Mouse (Mus musculus) MEL (cell line): ENCODE measurements around the gene Slc25a44.

Source experiments
- CTCF ChIP-seq, 3 experiments: IDR thresholded peaks in 2 of 3; conservative IDR thresholded peaks in 1 of 3; 2 replicates each; pipeline ENCODE4 v1.5.1; 2011 to 2012; ENCODE audit warnings: low read length in 3 of 3, low read depth in 2 of 3, mild to moderate bottlenecking in 2 of 3, improper control_type of control experiment in 1 of 3, inconsistent platforms in 1 of 3, mixed read lengths in 1 of 3, moderate library complexity in 1 of 3; ENCODE audit not compliant: control insufficient read depth in 1 of 3, insufficient read depth in 1 of 3, poor library complexity in 1 of 3, severe bottlenecking in 1 of 3
- ETS1 ChIP-seq: IDR thresholded peaks from 2 replicates; pipeline ENCODE4 v1.6.1; 2012; ENCODE audit warnings: low read depth, mild to moderate bottlenecking, inconsistent platforms, low read length, improper control_type of control experiment, moderate library complexity

DNA sequence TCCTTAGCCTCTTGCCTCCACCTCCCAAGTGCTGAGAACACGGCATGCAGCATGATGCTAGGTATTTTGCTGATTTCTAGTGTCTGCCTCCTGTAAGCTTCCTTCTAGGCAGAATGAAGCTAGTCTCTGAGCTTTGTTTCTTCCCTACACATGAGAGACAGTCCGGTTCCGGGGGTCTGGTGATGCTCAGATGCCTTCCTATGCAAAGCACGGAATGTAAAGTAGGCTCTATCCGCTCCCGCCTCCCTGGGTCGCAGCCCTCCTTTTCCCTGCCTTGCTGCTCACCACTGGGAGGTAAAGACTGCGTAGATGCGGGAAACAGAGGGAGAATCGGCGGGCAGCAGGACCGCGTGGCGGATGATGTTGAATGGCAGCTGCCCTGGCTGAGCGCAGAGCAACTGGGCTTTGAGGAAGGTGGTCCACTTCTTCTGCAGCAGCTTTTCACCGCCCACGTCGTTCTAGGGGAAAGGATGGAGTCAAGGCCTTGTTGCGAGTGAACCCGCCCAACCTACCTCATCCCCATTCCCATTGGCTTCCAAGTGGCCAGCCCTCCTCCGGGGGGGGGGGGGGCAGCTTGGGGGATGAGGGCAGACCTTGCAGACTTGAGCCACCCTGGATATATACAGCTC is 24.6 kb upstream of the Slc25a44 start:
- TF ChIP-seq CTCF (IDR thresholded peaks at IDR 0.05 in 2 of 3, conservative IDR thresholded peaks at IDR 0.05 in 1 of 3; ENCODE audit: control insufficient read depth in 1 of 3, insufficient read depth in 1 of 3, low read depth in 2 of 3, low read length in 3 of 3, poor library complexity in 1 of 3, severe bottlenecking in 1 of 3) (no peak), ETS1 (no peak)
